In genomic region chr7:19785874-19786458, GRCm38 (mm10) we compare ENCODE assay signal across 34 mouse cellular contexts. TPM values are rescaled to one million over a fixed set of nuclear protein-coding genes. Genes with fewer than 3 reads are reported as not detected.
DNase-seq lines count a peak whose midpoint lies in the region; ATAC-seq and TF ChIP-seq lines count a peak whose summit lies in the region.
"Had no signal": no experiment of that assay in that cellular context is flagged by ENCODE, and none has a peak within 500 bp of the region (broad histone marks: within the 10 kb centered on the region; RNA-seq: fewer than 3 reads in every experiment).

No protein-coding gene starts in this region.

- peak; percentile 38; the same call in 1 of the 2 replicates for ATAC-seq in limb, embryonic 13.5 days (ENCODE audit: low FRiP score, low read depth)
- no peak for ATAC-seq in embryonic facial prominence, embryonic 13.5 days (ENCODE audit: insufficient number of reproducible peaks, insufficient read depth, low FRiP score, low TSS enrichment, low read depth)
- ATAC-seq: forebrain, postnatal 0 days had no signal

- H3ac ChIP-seq in myocyte (ENCODE audit: control insufficient read depth, insufficient read length), result no peak overlapping the region

- TF ChIP-seq POLR2A in CH12.LX (IDR thresholded peaks at IDR 0.05; ENCODE audit: low read depth, low read length), result no peak
- no peak for TF ChIP-seq POLR2A in myocyte (IDR thresholded peaks at IDR 0.05; ENCODE audit: insufficient read length, low read depth)

- no peak for DNase-seq in limb, embryonic 10.5 days (ENCODE audit: low spot score)
- DNase-seq in CH12.LX (ENCODE audit: extremely low read depth), result peak; percentile 66
- no peak for DNase-seq in kidney, postnatal 36 days
- DNase-seq in left cerebral cortex, postnatal 4 days, result no peak
- DNase-seq: adrenal gland, adult 8-10 months; cerebellum, adult 9-10 months; cerebellum, postnatal 36 days; forebrain, postnatal 0 days; heart, postnatal 14 days; kidney, postnatal 14 days; lung, embryonic 14.5 days; lung, postnatal 14 days; midbrain, embryonic 14.5 days; right cerebral cortex, postnatal 14 days; thymus, postnatal 36 days had no signal

- TF ChIP-seq CTCF in CH12.LX (conservative IDR thresholded peaks at IDR 0.05 in 1 of 2, IDR thresholded peaks at IDR 0.05 in 1 of 2; ENCODE audit: low read depth in 2 of 2, low read length in 2 of 2), result no peak

- dilution Hi-C loops in CH12.LX (cut with MboI; ENCODE audit: extremely low pct_ligation_motif_present, extremely low pct_unique_long_range_greater_than_20kb, low sequenced_read_pairs), result no loop called here

- TF ChIP-seq EP300 in CH12.LX (IDR thresholded peaks at IDR 0.05; ENCODE audit: low read length), result no peak

- TF ChIP-seq RAD21 in CH12.LX (IDR thresholded peaks at IDR 0.05; ENCODE audit: low read depth, low read length), result no peak

- intact Hi-C loops in left cerebral cortex, postnatal 4 days (cut with DNase I), result loop anchor here (5.0 kb wide), 1 partner anchor 34 kb away; the partner anchor contains the start of gene Nectin2

- WGBS in limb, embryonic 13.5 days, result 34% methylated on average over 12 of the region's 12 CpGs
- 41% methylated on average over 12 of the region's 12 CpGs for WGBS in limb, embryonic 10.5 days
- WGBS in embryonic facial prominence, embryonic 13.5 days, result 37% methylated on average over 12 of the region's 12 CpGs

- H3K4me2 ChIP-seq in limb, embryonic 13.5 days (replicated peaks), result no peak overlapping the region
- H3K4me2 ChIP-seq in CH12.LX (ENCODE audit: insufficient read depth, low read depth, poor library complexity, severe bottlenecking) (no peak overlapping the region), myocyte (ENCODE audit: low read depth) (no peak overlapping the region)
- H3K4me2 ChIP-seq in embryonic facial prominence, embryonic 13.5 days, result no peak overlapping the region
- H3K4me2 ChIP-seq: embryonic facial prominence, embryonic 12.5 days; forebrain, embryonic 12.5 days; hindbrain, embryonic 14.5 days; intestine, embryonic 15.5 days; limb, embryonic 15.5 days; lung, embryonic 14.5 days; neural tube, embryonic 12.5 days; stomach, embryonic 15.5 days had no signal

- H3K36me3 ChIP-seq in limb, embryonic 13.5 days, result no peaks in the 10 kb centered on the region
- no peaks in the 10 kb centered on the region for H3K36me3 ChIP-seq in limb, embryonic 10.5 days
- H3K36me3 ChIP-seq in CH12.LX (replicated peaks in 1 of 2; ENCODE audit: control insufficient read depth in 1 of 2, insufficient read depth in 1 of 2, low read length in 1 of 2) (peaks cover 0 to 22% of the 10 kb centered on the region in 2 experiments), myocyte (ENCODE audit: control insufficient read depth, insufficient read depth) (no peaks in the 10 kb centered on the region)
- no peaks in the 10 kb centered on the region for H3K36me3 ChIP-seq in embryonic facial prominence, embryonic 13.5 days
- H3K36me3 ChIP-seq: embryonic facial prominence, embryonic 12.5 days; forebrain, embryonic 12.5 days; G1E; intestine, embryonic 15.5 days; limb, embryonic 15.5 days; neural tube, embryonic 12.5 days; stomach, embryonic 15.5 days had no signal

- peaks cover 12% of the 10 kb centered on the region for H3K27me3 ChIP-seq in limb, embryonic 13.5 days
- peaks cover 7% of the 10 kb centered on the region for H3K27me3 ChIP-seq in limb, embryonic 10.5 days (ENCODE audit: low read depth, poor library complexity, severe bottlenecking)
- H3K27me3 ChIP-seq in CH12.LX (replicated peaks), result no peaks in the 10 kb centered on the region
- 0 out of 2 replicates have a peak, but pooled peaks cover 3% of the 10 kb centered on the region for H3K27me3 ChIP-seq in embryonic facial prominence, embryonic 13.5 days
- no peaks in the 10 kb centered on the region for H3K27me3 ChIP-seq in myocyte (ENCODE audit: control insufficient read depth, insufficient read depth, insufficient read length)
- H3K27me3 ChIP-seq: intestine, embryonic 15.5 days; neural tube, embryonic 12.5 days; stomach, embryonic 15.5 days had no signal

- no peak overlapping the region for H3K4me3 ChIP-seq in limb, embryonic 13.5 days
- no peak overlapping the region for H3K4me3 ChIP-seq in limb, embryonic 10.5 days
- H3K4me3 ChIP-seq in CH12.LX (replicated peaks in 1 of 3; ENCODE audit: low read depth in 2 of 3, low read length in 2 of 3, poor library complexity in 1 of 3) (no peak overlapping the region), myocyte (no peak overlapping the region)
- H3K4me3 ChIP-seq in embryonic facial prominence, embryonic 13.5 days, result no peak overlapping the region
- H3K4me3 ChIP-seq: embryonic facial prominence, embryonic 12.5 days; forebrain, embryonic 12.5 days; intestine, embryonic 15.5 days; limb, embryonic 15.5 days; neural tube, embryonic 12.5 days; stomach, embryonic 15.5 days had no signal

- H3K79me2 ChIP-seq in CH12.LX (replicated peaks; ENCODE audit: control insufficient read depth, extremely low read depth, insufficient read depth, poor library complexity, severe bottlenecking) (no peaks in the 10 kb centered on the region), myocyte (ENCODE audit: control insufficient read depth, insufficient read depth) (no peaks in the 10 kb centered on the region)

- H3K4me1 ChIP-seq in limb, embryonic 13.5 days, result peaks cover 4% of the 10 kb centered on the region
- H3K4me1 ChIP-seq in limb, embryonic 10.5 days, result peaks cover 9% of the 10 kb centered on the region
- H3K4me1 ChIP-seq in CH12.LX (ENCODE audit: control insufficient read depth in 1 of 2, insufficient read depth in 2 of 2), result peaks cover 5 to 41% of the 10 kb centered on the region in 2 experiments
- H3K4me1 ChIP-seq in embryonic facial prominence, embryonic 13.5 days, result peaks cover 8% of the 10 kb centered on the region

- H3K9me3 ChIP-seq in limb, embryonic 13.5 days, result no peaks in the 10 kb centered on the region
- peaks cover 2% of the 10 kb centered on the region; the same call in 1 of the 2 replicates for H3K9me3 ChIP-seq in limb, embryonic 10.5 days (replicated peaks)
- peaks cover 9% of the 10 kb centered on the region for H3K9me3 ChIP-seq in CH12.LX (replicated peaks; ENCODE audit: low read length)
- H3K9me3 ChIP-seq in embryonic facial prominence, embryonic 13.5 days, result no peaks in the 10 kb centered on the region
- H3K9me3 ChIP-seq: forebrain, embryonic 12.5 days; G1E; intestine, embryonic 15.5 days; limb, embryonic 15.5 days; neural tube, embryonic 12.5 days; stomach, embryonic 15.5 days had no signal

- no peak overlapping the region for H3K9ac ChIP-seq in limb, embryonic 13.5 days
- no peak overlapping the region for H3K9ac ChIP-seq in CH12.LX (ENCODE audit: insufficient read depth, low read depth)
- no peak overlapping the region for H3K9ac ChIP-seq in embryonic facial prominence, embryonic 13.5 days
- H3K9ac ChIP-seq: embryonic facial prominence, embryonic 12.5 days; forebrain, embryonic 12.5 days; forebrain, postnatal 0 days; hindbrain, embryonic 14.5 days; intestine, embryonic 15.5 days; limb, embryonic 15.5 days; liver, embryonic 14.5 days; lung, embryonic 14.5 days; neural tube, embryonic 12.5 days; stomach, embryonic 15.5 days had no signal

- in situ Hi-C loops in CH12.LX (cut with MboI; ENCODE audit: low pct_ligation_motif_present, low pct_unique_long_range_greater_than_20kb, low sequenced_read_pairs), result loop anchor here (5.0 kb wide), 1 partner anchor 34 kb away; the partner anchor contains the start of gene Nectin2

- H3K27ac ChIP-seq in limb, embryonic 13.5 days, result no peak overlapping the region
- H3K27ac ChIP-seq in limb, embryonic 10.5 days, result no peak overlapping the region
- H3K27ac ChIP-seq in CH12.LX (ENCODE audit: insufficient read depth, low read depth), result no peak overlapping the region
- H3K27ac ChIP-seq in embryonic facial prominence, embryonic 13.5 days, result peak overlapping the region; percentile 48; the same call in 1 of the 2 replicates
- H3K27ac ChIP-seq: embryonic facial prominence, embryonic 12.5 days; forebrain, embryonic 12.5 days; hindbrain, embryonic 14.5 days; intestine, embryonic 15.5 days; limb, embryonic 15.5 days; liver, embryonic 14.5 days; neural tube, embryonic 12.5 days; stomach, embryonic 15.5 days had no signal

RNA-seq across cellular contexts. Expression of gene Cblc, which starts 10.6 kb away (rescaled TPM):
- polyA plus RNA-seq in limb, embryonic 13.5 days (2015; fragmentation: Nextera tagmentation; extraction: Ambion mirVana), result 4.2 and 4.9 TPM in 2 replicates
- polyA plus RNA-seq in limb, embryonic 10.5 days (2016; fragmentation: Nextera tagmentation; extraction: Ambion mirVana), result 1.4 and 1.6 TPM in 2 replicates
- 30.8 and 38.9 TPM in 2 replicates for total RNA-seq in CH12.LX (2012; rRNA removed)
- 6.4 and 7.2 TPM in 2 replicates for total RNA-seq in CH12.LX (2014; rRNA removed)
- 12.7 and 13.4 TPM in 2 replicates for polyA plus RNA-seq in CH12.LX (2012; ENCODE audit: insufficient read length, low read depth)
- 8.1 and 10.4 TPM in 2 replicates for polyA plus RNA-seq in embryonic facial prominence, embryonic 13.5 days (2015; fragmentation: Nextera tagmentation; extraction: Ambion mirVana)
- polyA plus RNA-seq in myocyte (2012; fragmentation: generic; extraction: Trizol), result 0.90 TPM
- total RNA-seq in left cerebral cortex, postnatal 4 days (2021), result under 1 TPM in 1 of 2 experiments, not detected in 1; 0.93 TPM
- total RNA-seq: G1E; gastrocnemius, adult 8-10 months; heart, postnatal 14 days; layer of hippocampus, adult 18-20 months; layer of hippocampus, postnatal 10 days; left cerebral cortex, adult 18-20 months; left cerebral cortex, postnatal 14 days had no signal
- polyA plus RNA-seq: C2C12; G1E; heart, embryonic 14.5 days; hindbrain, embryonic 14.5 days; midbrain, embryonic 14.5 days had no signal

RNA-seq across cellular contexts. Expression of gene Bcam, which starts 15.2 kb away (rescaled TPM):
- polyA plus RNA-seq in limb, embryonic 13.5 days (2015; fragmentation: Nextera tagmentation; extraction: Ambion mirVana), result 69.0 and 72.7 TPM in 2 replicates
- 53.8 and 58.6 TPM in 2 replicates for polyA plus RNA-seq in limb, embryonic 10.5 days (2016; fragmentation: Nextera tagmentation; extraction: Ambion mirVana)
- total RNA-seq in CH12.LX (2012; rRNA removed) (8.2 and 10.9 TPM in 2 replicates), CH12.LX (2014; rRNA removed) (2.4 and 3.0 TPM in 2 replicates)
- polyA plus RNA-seq in CH12.LX (2012; ENCODE audit: insufficient read length, low read depth) (4.8 and 5.3 TPM in 2 replicates), myocyte (2012; fragmentation: generic; extraction: Trizol) (29.3 TPM)
- polyA plus RNA-seq in embryonic facial prominence, embryonic 13.5 days (2015; fragmentation: Nextera tagmentation; extraction: Ambion mirVana), result 98.1 and 116 TPM in 2 replicates
- total RNA-seq in left cerebral cortex, postnatal 4 days (2021), result 1 to 10 TPM; 6.8 to 7.4 TPM
- polyA plus RNA-seq: G1E had no signal

RNA-seq across cellular contexts. Expression of gene Nectin2, which starts 35.7 kb away (rescaled TPM):
- 88.6 and 88.7 TPM in 2 replicates for polyA plus RNA-seq in limb, embryonic 13.5 days (2015; fragmentation: Nextera tagmentation; extraction: Ambion mirVana)
- polyA plus RNA-seq in limb, embryonic 10.5 days (2016; fragmentation: Nextera tagmentation; extraction: Ambion mirVana), result 78.1 and 87.9 TPM in 2 replicates
- total RNA-seq in CH12.LX (2012; rRNA removed) (9.1 and 14.1 TPM in 2 replicates), CH12.LX (2014; rRNA removed) (3.0 and 3.4 TPM in 2 replicates)
- polyA plus RNA-seq in CH12.LX (2012; ENCODE audit: insufficient read length, low read depth) (6.3 and 6.5 TPM in 2 replicates), myocyte (2012; fragmentation: generic; extraction: Trizol) (27.1 TPM)
- polyA plus RNA-seq in embryonic facial prominence, embryonic 13.5 days (2015; fragmentation: Nextera tagmentation; extraction: Ambion mirVana), result 82.9 and 87.0 TPM in 2 replicates
- total RNA-seq in left cerebral cortex, postnatal 4 days (2021), result 10 to 100 TPM; 35.7 to 36.4 TPM

RNA-seq across cellular contexts. Expression of gene Bcl3, which starts 36.6 kb away (rescaled TPM):
- 1.5 and 2.0 TPM in 2 replicates for polyA plus RNA-seq in limb, embryonic 13.5 days (2015; fragmentation: Nextera tagmentation; extraction: Ambion mirVana)
- 0.82 and 1.2 TPM in 2 replicates for polyA plus RNA-seq in limb, embryonic 10.5 days (2016; fragmentation: Nextera tagmentation; extraction: Ambion mirVana)
- total RNA-seq in CH12.LX (2012; rRNA removed) (15.8 and 18.8 TPM in 2 replicates), CH12.LX (2014; rRNA removed) (3.2 and 3.8 TPM in 2 replicates)
- polyA plus RNA-seq in CH12.LX (2012; ENCODE audit: insufficient read length, low read depth) (17.9 and 25.2 TPM in 2 replicates), myocyte (2012; fragmentation: generic; extraction: Trizol) (19.2 TPM)
- 2.2 and 3.6 TPM in 2 replicates for polyA plus RNA-seq in embryonic facial prominence, embryonic 13.5 days (2015; fragmentation: Nextera tagmentation; extraction: Ambion mirVana)
- 1 to 10 TPM in 1 of 2 experiments, under 1 TPM in 1; 0.76 to 1.3 TPM for total RNA-seq in left cerebral cortex, postnatal 4 days (2021)
